In the genomic region with DNA sequence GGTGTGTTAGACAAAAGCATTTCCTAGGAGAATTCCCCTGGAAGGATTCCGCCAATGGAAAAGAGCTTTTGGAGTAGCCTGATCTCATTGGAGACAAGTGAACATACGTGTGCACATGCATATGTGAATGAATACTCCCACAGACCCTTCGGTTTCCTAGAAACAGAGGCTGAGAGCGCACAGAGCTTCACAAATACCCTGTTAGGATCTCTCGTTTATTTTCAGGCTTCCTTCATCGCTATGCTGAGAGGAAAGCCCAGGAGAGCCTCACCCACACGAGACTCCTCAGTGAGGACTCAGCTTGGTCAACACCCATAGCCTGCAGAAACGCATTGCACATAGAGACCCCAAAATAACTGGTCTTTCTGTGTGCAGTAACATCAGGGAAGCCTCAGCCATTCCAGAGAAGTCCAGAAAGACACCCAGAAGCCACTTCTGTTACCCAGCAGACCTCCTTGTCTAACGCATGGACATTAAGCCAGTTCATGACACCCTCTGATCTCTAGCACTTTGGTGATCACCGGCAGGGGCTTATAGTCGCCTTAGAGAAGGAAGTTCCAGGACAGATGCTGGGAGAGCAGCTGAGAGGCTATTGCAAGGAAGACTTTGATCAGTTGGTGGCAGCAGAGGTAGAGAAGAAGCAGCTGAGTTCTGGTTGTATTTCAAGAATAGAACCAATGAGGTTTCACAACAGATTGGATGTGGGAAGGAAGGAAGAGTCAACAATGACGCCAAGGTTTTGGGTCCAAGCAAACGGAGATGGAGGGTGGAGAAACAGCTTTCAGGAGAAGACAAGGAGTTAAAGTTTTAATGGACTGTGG, we compare ENCODE assay signal across 8 mouse cellular contexts. TPM values are rescaled to one million over a fixed set of nuclear protein-coding genes. Genes with fewer than 3 reads are reported as not detected.
DNase-seq lines count a peak whose midpoint lies in the region; ATAC-seq and TF ChIP-seq lines count a peak whose summit lies in the region.
"Had no signal": no experiment of that assay in that cellular context is flagged by ENCODE, and none has a peak within 500 bp of the region (broad histone marks: within the 10 kb centered on the region; RNA-seq: fewer than 3 reads in every experiment).

No protein-coding gene starts in this region.

- WGBS in lung, adult 2 months: 44% methylated on average over 13 of the region's 13 CpGs
- 65% methylated on average over 13 of the region's 13 CpGs for WGBS in forebrain, embryonic 14.5 days
- 56% methylated on average over 13 of the region's 13 CpGs for WGBS in hindbrain, embryonic 15.5 days

- no peak for TF ChIP-seq POLR2A in lung, adult 2 months (IDR thresholded peaks at IDR 0.05; ENCODE audit: borderline replicate concordance, extremely low read depth, low read depth, low read length)

- ATAC-seq in forebrain, embryonic 14.5 days: peak; percentile 28; the same call in 1 of the 2 replicates
- 0 out of 2 replicates have a peak, but pooled peaks have one; percentile 20 for ATAC-seq in hindbrain, embryonic 15.5 days (ENCODE audit: low FRiP score, low read depth)
- ATAC-seq in monocyte, adult 5-6 weeks (replicated peaks; ENCODE audit: insufficient number of reproducible peaks, low FRiP score, low TSS enrichment, poor library complexity, severe bottlenecking): no peak

- TF ChIP-seq CTCF in lung, adult 2 months (IDR thresholded peaks at IDR 0.05; ENCODE audit: insufficient read depth, low read length): no peak

- H3K9ac ChIP-seq in forebrain, embryonic 14.5 days (ENCODE audit: low read length): no peak overlapping the region
- no peak overlapping the region for H3K9ac ChIP-seq in hindbrain, embryonic 15.5 days
- H3K9ac ChIP-seq: liver, embryonic 15.5 days had no signal

- H3K27ac ChIP-seq in forebrain, embryonic 14.5 days (ENCODE audit: low read depth, low read length): peak overlapping the region; percentile 65; the same call in 1 of the 2 replicates
- H3K27ac ChIP-seq in hindbrain, embryonic 15.5 days (replicated peaks): peak overlapping the region; percentile 70
- H3K27ac ChIP-seq: liver, embryonic 15.5 days had no signal

- no peaks in the 10 kb centered on the region for H3K9me3 ChIP-seq in forebrain, embryonic 14.5 days (replicated peaks; ENCODE audit: control insufficient read depth, low read length)
- no peaks in the 10 kb centered on the region for H3K9me3 ChIP-seq in hindbrain, embryonic 15.5 days
- H3K9me3 ChIP-seq: liver, embryonic 15.5 days had no signal

- H3K36me3 ChIP-seq in forebrain, embryonic 14.5 days (ENCODE audit: control insufficient read depth, insufficient read depth, low read length): no peaks in the 10 kb centered on the region
- H3K36me3 ChIP-seq in hindbrain, embryonic 15.5 days: no peaks in the 10 kb centered on the region
- H3K36me3 ChIP-seq: liver, embryonic 15.5 days had no signal

- H3K4me3 ChIP-seq in lung, adult 2 months (replicated peaks; ENCODE audit: extremely low read depth, low read depth, low read length): no peak overlapping the region
- no peak overlapping the region for H3K4me3 ChIP-seq in forebrain, embryonic 14.5 days (ENCODE audit: low read depth, low read length)
- no peak overlapping the region for H3K4me3 ChIP-seq in hindbrain, embryonic 15.5 days
- H3K4me3 ChIP-seq: liver, embryonic 15.5 days had no signal

- intact Hi-C loops in left cerebral cortex, postnatal 10 days (cut with DNase I): loop anchor here (5.0 kb wide), 2 partner anchors 113 to 223 kb away; a partner anchor contains a TSS

- H3K4me2 ChIP-seq in forebrain, embryonic 14.5 days (ENCODE audit: low read length): no peak overlapping the region
- H3K4me2 ChIP-seq in hindbrain, embryonic 15.5 days: no peak overlapping the region
- H3K4me2 ChIP-seq: liver, embryonic 15.5 days had no signal

- peak; percentile 35 to 60 for DNase-seq in lung, adult 18-20 months
- no peak for DNase-seq in lung, adult 2 months
- peak; percentile 43 for DNase-seq in forebrain, embryonic 14.5 days (ENCODE audit: low spot score)
- peak; percentile 55 to 76 for DNase-seq in left cerebral cortex, postnatal 10 days (ENCODE audit: extremely low spot score in 1 of 2, low spot score in 2 of 2)
- DNase-seq in right cerebral cortex, adult 2 months (ENCODE audit: low spot score in 2 of 2): peak; percentile 73

- 0 out of 2 replicates have a peak, but pooled peaks cover 4% of the 10 kb centered on the region for H3K4me1 ChIP-seq in lung, adult 2 months (ENCODE audit: control insufficient read depth, insufficient read depth, low read length)
- H3K4me1 ChIP-seq in forebrain, embryonic 14.5 days (ENCODE audit: control insufficient read depth, insufficient read depth, low read length): peaks cover 3% of the 10 kb centered on the region; the same call in 1 of the 2 replicates
- peaks cover 15% of the 10 kb centered on the region for H3K4me1 ChIP-seq in hindbrain, embryonic 15.5 days (replicated peaks)
- H3K4me1 ChIP-seq: liver, embryonic 15.5 days had no signal

- no peaks in the 10 kb centered on the region for H3K27me3 ChIP-seq in forebrain, embryonic 14.5 days (replicated peaks; ENCODE audit: control insufficient read depth, insufficient read depth, low read length)
- no peaks in the 10 kb centered on the region for H3K27me3 ChIP-seq in hindbrain, embryonic 15.5 days
- H3K27me3 ChIP-seq: liver, embryonic 15.5 days had no signal

RNA-seq across cellular contexts. Expression of a gene that starts 58.4 kb away (rescaled TPM):
- polyA plus RNA-seq in lung, adult 2 months (2012; rRNA removed): 0.12 and 0.22 TPM in 2 replicates
- polyA plus RNA-seq in forebrain, embryonic 14.5 days (2014; fragmentation: Nextera tagmentation; extraction: Ambion mirVana): 4.2 and 5.1 TPM in 2 replicates
- polyA plus RNA-seq in hindbrain, embryonic 15.5 days (2015; fragmentation: Nextera tagmentation; extraction: Ambion mirVana): 3.3 and 5.7 TPM in 2 replicates
- total RNA-seq in left cerebral cortex, postnatal 10 days (2021): 1 to 10 TPM; 1.3 to 1.4 TPM
- not detected in 3 replicates for total RNA-seq in monocyte, adult 5-6 weeks (2017)
- polyA plus RNA-seq: liver, embryonic 15.5 days had no signal
